Mouse (Mus musculus): ENCODE measurements around the gene Coq2. TPM values are rescaled to one million over a fixed set of nuclear protein-coding genes. Genes with fewer than 3 reads are reported as not detected.

Coq2 gene
- polyA plus RNA-seq (2012; rRNA removed), result 80.3 and 96.3 TPM in 2 replicates

DNA sequence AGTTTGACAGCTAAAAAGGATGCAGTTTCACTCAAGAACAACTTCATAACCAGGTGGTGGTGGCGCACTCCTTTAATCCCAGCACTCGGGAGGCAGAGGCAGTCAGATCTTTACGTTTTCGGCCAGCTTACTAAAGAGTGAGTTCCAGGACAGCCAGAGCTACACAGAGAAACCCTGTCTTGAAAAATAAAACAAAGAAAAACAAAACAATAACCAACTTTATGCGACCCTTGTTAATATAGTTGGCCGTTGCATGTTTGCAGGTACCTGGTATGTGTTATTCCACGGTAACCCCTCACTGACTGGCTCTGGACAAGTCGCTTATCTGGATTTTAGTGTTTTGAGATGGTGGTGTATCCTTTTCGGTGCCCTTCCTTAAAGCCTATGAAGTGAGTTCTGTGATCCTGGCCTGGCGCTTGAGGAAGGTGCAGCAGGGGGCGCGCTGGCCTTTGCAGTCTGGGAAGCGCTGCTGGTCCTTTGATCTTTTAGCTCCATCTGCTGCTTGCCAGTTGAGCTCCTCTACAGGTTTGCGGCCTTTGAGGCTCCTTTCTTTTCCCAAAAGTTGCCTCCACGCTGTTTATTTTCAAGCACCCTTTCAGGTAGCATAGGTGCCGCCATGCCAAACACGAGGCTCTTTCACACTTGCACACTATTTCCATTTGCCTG lies at the start of gene Coq2:
Gene Coq2, minus strand, starts transcription at position 430 of the 666 bp plus-strand sequence.
- peak; percentile 57 for DNase-seq (ENCODE audit: low spot score)

DNA sequence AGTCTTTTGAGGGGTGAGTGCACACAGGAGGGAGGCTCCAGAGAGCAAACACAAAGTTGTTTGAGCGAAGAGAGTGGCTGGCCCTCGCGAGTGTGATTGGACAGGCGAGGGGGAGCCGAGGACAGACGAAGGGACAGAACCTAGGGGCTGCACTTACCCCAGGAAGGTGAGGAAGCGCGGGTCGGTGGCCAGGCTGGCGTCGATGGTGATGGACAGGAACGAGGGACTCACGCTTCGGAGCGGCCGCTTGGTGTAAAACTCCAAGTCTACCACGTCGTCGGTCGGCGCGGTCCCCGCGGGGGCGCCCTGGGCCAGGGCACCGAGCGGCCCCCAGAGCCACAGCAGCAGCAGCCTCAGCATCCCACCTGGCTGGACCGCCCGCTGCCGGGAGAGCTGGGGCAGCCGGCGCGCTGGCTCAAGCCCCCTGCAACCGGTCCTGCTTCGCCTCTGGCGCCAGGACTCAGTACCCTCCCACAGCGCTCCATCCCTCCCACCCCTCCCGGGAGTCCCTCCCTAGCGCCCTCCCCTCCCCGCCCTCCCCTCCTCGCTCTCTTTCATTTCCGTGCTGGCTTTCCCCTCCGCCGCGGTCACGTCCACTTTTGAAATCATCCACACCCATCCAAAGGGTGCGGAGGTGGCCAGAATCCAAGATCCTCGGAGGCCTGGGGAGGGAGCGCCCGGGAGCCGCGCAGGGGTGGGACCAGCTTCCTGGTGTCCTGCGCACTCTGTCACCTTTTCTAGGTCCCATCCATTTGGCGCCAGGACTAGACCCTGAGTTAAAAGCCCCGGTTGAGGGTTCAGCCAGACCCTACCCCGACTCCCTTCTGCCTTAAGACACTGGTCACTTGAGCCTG lies 44.5 kb upstream of the Coq2 start, which contains the start of gene Hpse:
Gene Hpse, minus strand, starts transcription at position 482 of the 854 bp plus-strand sequence.
- DNase-seq (ENCODE audit: low spot score), result peak; percentile 26

GRCm38 (mm10) chr5:100716762-100717161 lies 41.8 kb upstream of the Coq2 start:
- DNase-seq (ENCODE audit: low spot score), result no peak

DNA sequence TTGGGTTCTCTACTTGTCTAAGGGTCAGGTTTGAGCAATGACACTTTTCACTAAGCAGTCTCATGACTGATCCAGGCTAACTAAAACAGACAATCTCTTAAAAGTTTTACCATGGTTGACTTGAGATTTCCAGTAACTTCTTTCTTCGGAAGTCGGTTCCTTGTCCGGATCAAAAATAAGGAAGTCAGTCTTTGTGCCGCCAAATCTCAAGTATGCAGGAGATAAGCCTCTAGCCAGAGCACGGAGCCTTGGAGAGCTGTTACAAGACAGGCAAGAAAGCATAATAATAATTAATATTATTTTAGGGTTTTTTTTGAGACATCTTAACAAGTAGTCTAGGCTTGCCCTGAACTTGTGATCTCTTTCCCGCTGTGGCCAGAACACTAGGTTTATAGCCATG lies 36.3 kb upstream of the Coq2 start:
- DNase-seq (ENCODE audit: low spot score), result no peak

DNA sequence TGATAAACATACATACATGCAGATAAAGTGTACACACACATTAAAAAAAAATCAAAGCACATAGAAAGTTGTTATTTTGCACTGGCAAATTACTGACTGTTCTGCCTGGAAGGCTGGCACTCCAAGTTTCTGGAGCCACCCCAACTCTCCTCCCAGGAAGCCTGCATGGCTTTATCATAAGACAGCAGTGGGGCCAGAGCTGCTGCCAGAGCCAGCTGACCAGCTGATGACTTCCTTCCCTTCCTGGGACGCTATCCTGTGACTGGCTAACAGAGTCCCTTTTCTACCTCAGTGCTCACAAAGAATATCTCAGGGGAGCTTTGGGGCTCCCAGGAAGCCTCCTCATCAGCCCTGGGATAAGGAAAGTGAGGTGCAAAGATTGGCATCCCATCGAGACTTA lies 35.1 kb upstream of the Coq2 start:
- no peak for DNase-seq (ENCODE audit: low spot score)

GRCm38 (mm10) chr5:100709035-100709434 lies 34.1 kb upstream of the Coq2 start:
- no peak for DNase-seq (ENCODE audit: low spot score)

GRCm38 (mm10) chr5:100706675-100707074 lies 31.7 kb upstream of the Coq2 start:
- DNase-seq (ENCODE audit: low spot score), result no peak

GRCm38 (mm10) chr5:100704272-100704671 lies 29.3 kb upstream of the Coq2 start:
- no peak for DNase-seq (ENCODE audit: low spot score)

DNA sequence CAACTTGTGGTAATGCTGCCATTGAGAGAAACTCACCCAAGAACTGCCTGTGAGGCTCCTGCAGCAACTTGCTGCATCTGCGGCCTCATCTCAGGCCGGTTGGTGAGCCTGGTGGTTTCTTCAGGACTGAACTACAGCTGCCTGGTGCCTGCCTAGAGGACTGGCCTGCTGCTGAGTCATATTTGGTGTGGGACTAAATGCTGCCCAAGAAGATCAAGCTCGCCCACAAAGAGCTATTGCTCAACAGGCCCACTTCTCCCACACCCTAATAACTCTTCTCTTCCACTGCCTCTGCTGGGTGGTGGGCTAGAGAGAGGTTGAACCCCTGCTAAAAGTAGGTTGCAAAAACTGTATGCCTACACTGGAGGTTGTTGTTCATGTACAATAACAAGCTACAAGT lies 27.4 kb upstream of the Coq2 start:
- DNase-seq (ENCODE audit: low spot score), result no peak

DNA sequence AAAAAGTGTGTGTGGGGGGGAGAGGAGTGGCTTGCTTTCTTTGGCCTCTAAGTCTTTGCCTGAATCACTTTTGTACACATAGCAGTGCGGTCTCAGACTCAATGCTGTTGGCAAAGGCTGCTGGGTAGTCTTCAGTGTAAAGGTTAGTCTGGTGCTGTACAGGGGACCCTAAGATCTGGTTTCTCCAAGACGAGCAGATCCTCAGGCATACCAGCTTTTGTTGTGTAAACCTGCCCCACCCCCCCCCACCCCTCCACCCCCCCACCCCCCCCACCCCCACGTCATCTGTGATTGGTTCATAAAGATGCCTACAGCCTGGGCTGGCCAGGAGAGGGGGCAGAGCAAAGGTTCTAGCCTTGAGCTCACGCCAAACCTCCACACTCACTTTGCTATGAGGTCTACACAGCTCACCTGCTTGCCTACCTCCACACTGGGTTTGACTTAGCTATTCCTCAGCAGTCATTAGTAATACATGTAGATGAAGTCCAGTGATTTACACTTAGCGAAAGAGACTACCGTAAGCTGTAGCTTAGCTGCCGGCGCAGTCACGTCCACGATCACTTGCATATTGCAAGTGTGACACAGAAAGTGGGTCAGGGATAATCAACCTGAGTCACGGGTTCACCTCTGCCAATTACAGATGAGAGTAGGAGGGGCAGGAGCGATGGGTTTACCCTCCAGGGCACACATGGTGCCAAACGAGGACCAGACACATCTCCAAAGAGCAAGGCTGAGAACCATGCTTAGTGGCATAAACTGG lies 26.1 kb upstream of the Coq2 start:
- no peak for DNase-seq (ENCODE audit: low spot score)

DNA sequence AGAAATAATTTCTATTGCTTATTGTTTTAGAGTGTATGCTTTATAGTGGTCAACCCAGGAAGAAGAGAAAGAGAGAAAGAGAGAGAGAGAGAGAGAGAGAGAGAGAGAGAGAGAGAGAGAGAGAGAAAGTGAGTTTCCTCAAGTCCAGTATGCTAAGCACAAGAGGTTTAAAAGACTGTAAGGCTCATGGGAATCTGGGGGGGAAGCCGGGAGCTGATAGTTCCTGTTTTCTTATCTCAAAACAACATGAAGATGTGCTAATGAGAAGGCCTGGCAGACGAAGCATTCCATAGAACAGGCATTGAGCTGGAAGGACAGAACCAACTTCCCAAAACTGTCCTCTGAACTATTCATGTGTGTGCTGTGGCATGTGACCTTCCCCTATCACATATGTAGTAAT lies 22.9 kb upstream of the Coq2 start:
- DNase-seq (ENCODE audit: low spot score), result no peak

GRCm38 (mm10) chr5:100697398-100697797 lies 22.5 kb upstream of the Coq2 start:
- DNase-seq (ENCODE audit: low spot score), result no peak

- DNase-seq (ENCODE audit: low spot score), result no peak
Measured at GRCm38 (mm10) chr5:100685631-100686030, 10.7 kb upstream of the Coq2 start.

DNA sequence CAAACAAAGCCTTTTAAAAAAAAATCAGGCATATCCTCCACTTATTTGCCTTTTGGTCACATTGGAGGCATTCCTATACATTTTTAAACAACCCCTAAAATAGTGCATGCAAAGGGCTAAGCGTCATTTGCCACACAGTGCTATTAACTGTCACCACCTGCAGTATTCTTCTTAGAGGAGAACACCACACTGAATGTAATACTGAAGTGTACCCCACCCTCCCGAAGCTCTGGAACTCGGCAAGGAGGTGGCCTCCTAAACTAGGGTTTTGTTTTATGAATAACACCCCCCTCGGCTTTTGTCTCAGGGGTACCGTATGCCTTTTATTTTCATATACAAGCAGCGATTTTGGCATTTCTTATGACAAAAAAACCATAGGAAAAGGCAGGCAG lies 5.6 kb upstream of the Coq2 start:
- no peak for DNase-seq (ENCODE audit: low spot score)

DNA sequence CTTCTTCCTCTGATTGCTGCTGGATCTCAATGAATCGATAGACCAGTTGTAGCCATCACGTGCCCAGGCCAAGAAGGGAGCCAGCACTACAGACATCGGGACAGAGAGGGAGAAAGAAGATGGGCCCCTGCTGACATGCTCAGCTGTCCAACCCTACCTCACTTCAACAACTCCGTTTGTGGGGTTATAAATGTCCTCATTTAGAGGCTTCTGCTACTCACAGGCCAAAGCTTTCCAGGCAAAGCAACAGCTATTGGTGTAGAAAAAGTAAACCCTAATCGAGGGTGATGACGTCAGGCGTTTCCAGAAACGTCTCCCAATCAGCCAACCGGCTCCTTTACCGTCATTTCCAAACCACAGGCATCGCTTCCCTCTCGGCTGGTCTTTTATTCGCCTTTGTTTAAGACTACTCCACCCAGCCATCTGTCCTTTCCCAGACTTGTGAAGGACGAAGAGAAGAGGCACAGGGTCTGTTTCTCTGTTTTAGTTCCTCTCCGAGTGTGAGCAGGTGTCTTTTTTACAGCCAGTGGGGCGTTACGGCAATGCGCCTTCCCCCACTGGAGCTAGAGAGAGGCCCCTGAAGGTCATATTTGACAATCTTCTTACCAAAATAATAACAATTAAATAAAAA lies 5.1 kb upstream of the Coq2 start:
- no peak for DNase-seq (ENCODE audit: low spot score)

GRCm38 (mm10) chr5:100673745-100674486 lies 1.0 kb downstream of the Coq2 start:
- peak; percentile 91 for DNase-seq (ENCODE audit: low spot score)

- DNase-seq (ENCODE audit: low spot score), result no peak
Measured at GRCm38 (mm10) chr5:100672403-100672802, 2.5 kb downstream of the Coq2 start.

DNA sequence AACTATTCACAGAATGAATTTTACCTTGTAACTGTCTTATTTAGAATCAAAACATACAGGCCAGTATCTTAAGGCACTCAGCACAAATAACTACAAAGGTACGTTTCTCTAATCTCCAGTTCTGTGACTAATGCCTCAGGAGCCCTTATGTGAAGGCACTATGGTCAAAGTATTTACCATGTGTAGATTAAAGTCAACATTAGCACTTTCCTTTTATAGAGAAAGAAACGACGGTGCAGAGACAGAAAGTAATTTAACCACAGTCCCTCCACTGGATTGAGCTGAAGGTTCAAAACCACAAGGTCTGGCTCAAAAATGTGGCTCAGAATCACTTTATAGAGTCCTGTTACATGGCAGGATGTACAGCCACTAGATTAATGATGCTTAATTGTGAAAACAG lies 3.0 kb downstream of the Coq2 start:
- DNase-seq (ENCODE audit: low spot score), result no peak

DNA sequence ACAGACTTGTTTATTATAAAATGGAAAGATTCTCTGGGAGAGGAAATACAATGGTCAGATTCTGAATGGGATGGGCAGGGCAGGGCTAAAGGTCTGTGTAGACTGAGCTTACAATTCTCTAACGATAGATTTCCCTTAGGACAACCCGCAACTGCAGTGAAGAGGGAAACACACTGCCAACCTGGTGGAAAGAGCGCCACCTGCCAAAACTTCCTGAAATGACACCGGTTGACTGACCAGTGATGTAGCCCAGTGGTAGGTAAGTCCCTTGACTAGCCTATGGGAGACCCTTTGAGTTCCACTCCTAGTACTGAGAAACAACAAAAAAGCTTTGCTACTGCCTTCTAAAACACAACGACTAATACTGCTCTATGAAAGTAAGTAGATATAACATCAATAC lies 3.5 kb downstream of the Coq2 start:
- no peak for DNase-seq (ENCODE audit: low spot score)

DNA sequence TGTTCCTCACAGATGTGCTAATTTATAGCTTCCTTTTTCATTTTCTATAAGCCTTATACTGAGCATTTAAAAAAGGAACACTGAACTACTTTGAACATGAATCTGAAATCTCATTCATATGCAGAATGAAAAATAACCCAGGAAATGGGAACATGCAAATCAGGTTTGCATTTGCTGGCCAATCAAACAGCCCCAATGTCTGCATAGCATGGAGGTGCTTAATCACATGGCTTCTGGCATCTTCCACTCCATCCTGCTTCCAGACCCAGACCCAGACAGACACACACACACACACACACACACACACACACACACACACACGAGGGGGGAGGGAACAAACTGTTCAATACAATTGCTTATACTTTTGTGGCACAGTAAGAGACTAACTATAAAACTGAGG lies 8.0 kb downstream of the Coq2 start:
- no peak for DNase-seq (ENCODE audit: low spot score)

DNA sequence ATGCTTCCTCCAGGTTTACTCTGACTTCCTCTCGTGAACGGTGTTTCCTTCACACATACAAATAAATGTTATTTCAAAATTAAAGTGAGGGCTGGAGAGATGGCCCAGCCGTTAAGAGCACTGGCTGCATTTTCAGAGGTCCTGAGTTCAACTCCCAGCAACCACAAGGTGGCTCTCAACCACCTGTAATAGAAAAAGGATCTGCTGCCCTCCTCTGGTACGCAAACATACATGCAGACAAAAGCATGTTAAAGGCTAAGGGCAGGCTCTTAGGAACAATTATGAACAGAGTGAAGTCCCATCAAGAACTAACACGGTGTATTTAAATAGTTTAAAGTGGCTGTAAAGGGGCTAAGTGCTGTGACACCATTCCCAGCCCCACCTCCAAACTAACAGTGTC lies 11.1 kb downstream of the Coq2 start:
- DNase-seq (ENCODE audit: low spot score), result no peak

Measured in urinary bladder, adult 2 months (tissue).